Mouse (Mus musculus): ENCODE data around the gene Ctnnbip1. TPM values are rescaled to one million over a fixed set of nuclear protein-coding genes. Genes with fewer than 3 reads are reported as not detected.

The Ctnnbip1 gene
- total and polyA plus RNA-seq, 2 experiments = 4.9 to 9.7 TPM

GRCm38 (mm10) chr4:149557905-149558304 lies 39.9 kb downstream of the Ctnnbip1 start:
- no peaks in the 10 kb centered on the region for H3K27me3 ChIP-seq (ENCODE audit: control insufficient read depth, insufficient read depth, low read length)
- no peak overlapping the region for H3K27ac ChIP-seq (replicated peaks; ENCODE audit: insufficient read depth, low read depth, low read length)
- no peak for TF ChIP-seq CTCF (IDR thresholded peaks at IDR 0.05; ENCODE audit: low read depth, low read length)
- TF ChIP-seq POLR2A (IDR thresholded peaks at IDR 0.05; ENCODE audit: extremely low read depth, insufficient read depth, low read length) = no peak
- DNase-seq (ENCODE audit: extremely low read depth, low read depth, low spot score) = no peak
- H3K4me3 ChIP-seq (ENCODE audit: insufficient read depth, low read depth, low read length) = no peak overlapping the region
- no peaks in the 10 kb centered on the region for H3K79me2 ChIP-seq (ENCODE audit: control insufficient read depth, insufficient read depth, low read length)
- no peaks in the 10 kb centered on the region for H3K36me3 ChIP-seq (ENCODE audit: control insufficient read depth, insufficient read depth, low read length)
- WGBS = 87% methylated on average over 5 of the region's 5 CpGs
- no peak overlapping the region for H3K9ac ChIP-seq (ENCODE audit: low read depth, low read length)
- H3K4me1 ChIP-seq (ENCODE audit: control insufficient read depth, insufficient read depth, low read length) = no peaks in the 10 kb centered on the region

- no peaks in the 10 kb centered on the region for H3K79me2 ChIP-seq (ENCODE audit: control insufficient read depth, insufficient read depth, low read length)
- no peak overlapping the region for H3K9ac ChIP-seq (ENCODE audit: low read depth, low read length)
- 87% methylated on average over 3 of the region's 3 CpGs for WGBS
- DNase-seq (ENCODE audit: extremely low read depth, low read depth, low spot score) = no peak
- no peaks in the 10 kb centered on the region for H3K36me3 ChIP-seq (ENCODE audit: control insufficient read depth, insufficient read depth, low read length)
- H3K4me1 ChIP-seq (ENCODE audit: control insufficient read depth, insufficient read depth, low read length) = no peaks in the 10 kb centered on the region
- H3K27ac ChIP-seq (replicated peaks; ENCODE audit: insufficient read depth, low read depth, low read length) = no peak overlapping the region
- H3K27me3 ChIP-seq (ENCODE audit: control insufficient read depth, insufficient read depth, low read length) = no peaks in the 10 kb centered on the region
- no peak for TF ChIP-seq CTCF (IDR thresholded peaks at IDR 0.05; ENCODE audit: low read depth, low read length)
- TF ChIP-seq POLR2A (IDR thresholded peaks at IDR 0.05; ENCODE audit: extremely low read depth, insufficient read depth, low read length) = no peak
- H3K4me3 ChIP-seq (ENCODE audit: insufficient read depth, low read depth, low read length) = no peak overlapping the region
These were observed 40.4 kb downstream of the Ctnnbip1 start for GRCm38 (mm10) chr4:149558389-149558788.

- no peaks in the 10 kb centered on the region for H3K79me2 ChIP-seq (ENCODE audit: control insufficient read depth, insufficient read depth, low read length)
- H3K27ac ChIP-seq (replicated peaks; ENCODE audit: insufficient read depth, low read depth, low read length) = no peak overlapping the region
- H3K27me3 ChIP-seq (ENCODE audit: control insufficient read depth, insufficient read depth, low read length) = no peaks in the 10 kb centered on the region
- no peaks in the 10 kb centered on the region for H3K36me3 ChIP-seq (ENCODE audit: control insufficient read depth, insufficient read depth, low read length)
- no peaks in the 10 kb centered on the region for H3K4me1 ChIP-seq (ENCODE audit: control insufficient read depth, insufficient read depth, low read length)
- 89% methylated on average over 4 of the region's 4 CpGs for WGBS
- no peak overlapping the region for H3K4me3 ChIP-seq (ENCODE audit: insufficient read depth, low read depth, low read length)
- TF ChIP-seq POLR2A (IDR thresholded peaks at IDR 0.05; ENCODE audit: extremely low read depth, insufficient read depth, low read length) = no peak
- TF ChIP-seq CTCF (IDR thresholded peaks at IDR 0.05; ENCODE audit: low read depth, low read length) = no peak
- DNase-seq (ENCODE audit: extremely low read depth, low read depth, low spot score) = no peak
- no peak overlapping the region for H3K9ac ChIP-seq (ENCODE audit: low read depth, low read length)
These were observed 43.4 kb downstream of the Ctnnbip1 start for GRCm38 (mm10) chr4:149561392-149561791.

- Histone ChIP-seq H3K4me1 (ENCODE audit: control insufficient read depth, insufficient read depth, low read length) (no peaks in the 10 kb centered on the region), H3K79me2 (ENCODE audit: control insufficient read depth, insufficient read depth, low read length) (no peaks in the 10 kb centered on the region), H3K4me3 (ENCODE audit: insufficient read depth, low read depth, low read length) (no peak overlapping the region), H3K9ac (ENCODE audit: low read depth, low read length) (no peak overlapping the region), H3K27me3 (ENCODE audit: control insufficient read depth, insufficient read depth, low read length) (no peaks in the 10 kb centered on the region), H3K27ac (replicated peaks; ENCODE audit: insufficient read depth, low read depth, low read length) (no peak overlapping the region), H3K36me3 (ENCODE audit: control insufficient read depth, insufficient read depth, low read length) (no peaks in the 10 kb centered on the region)
- DNase-seq (ENCODE audit: extremely low read depth, low read depth, low spot score) = no peak
- 72% methylated on average over 21 of the region's 21 CpGs for WGBS
- TF ChIP-seq POLR2A (IDR thresholded peaks at IDR 0.05; ENCODE audit: extremely low read depth, insufficient read depth, low read length) (no peak), CTCF (IDR thresholded peaks at IDR 0.05; ENCODE audit: low read depth, low read length) (no peak)
These were observed 44.2 kb downstream of the Ctnnbip1 start for GRCm38 (mm10) chr4:149561986-149562904.

- H3K36me3 ChIP-seq (ENCODE audit: control insufficient read depth, insufficient read depth, low read length) = no peaks in the 10 kb centered on the region
- no peaks in the 10 kb centered on the region for H3K79me2 ChIP-seq (ENCODE audit: control insufficient read depth, insufficient read depth, low read length)
- no peaks in the 10 kb centered on the region for H3K4me1 ChIP-seq (ENCODE audit: control insufficient read depth, insufficient read depth, low read length)
- H3K27ac ChIP-seq (replicated peaks; ENCODE audit: insufficient read depth, low read depth, low read length) = no peak overlapping the region
- H3K27me3 ChIP-seq (ENCODE audit: control insufficient read depth, insufficient read depth, low read length) = no peaks in the 10 kb centered on the region
- TF ChIP-seq CTCF (IDR thresholded peaks at IDR 0.05; ENCODE audit: low read depth, low read length) = no peak
- TF ChIP-seq POLR2A (IDR thresholded peaks at IDR 0.05; ENCODE audit: extremely low read depth, insufficient read depth, low read length) = no peak
- no peak overlapping the region for H3K9ac ChIP-seq (ENCODE audit: low read depth, low read length)
- DNase-seq (ENCODE audit: extremely low read depth, low read depth, low spot score) = no peak
- WGBS = 88% methylated on average over 7 of the region's 7 CpGs
- H3K4me3 ChIP-seq (ENCODE audit: insufficient read depth, low read depth, low read length) = no peak overlapping the region
These were observed 44.9 kb downstream of the Ctnnbip1 start for GRCm38 (mm10) chr4:149562905-149563347.

GRCm38 (mm10) chr4:149563941-149564361 lies 45.9 kb downstream of the Ctnnbip1 start:
- H3K27ac ChIP-seq (replicated peaks; ENCODE audit: insufficient read depth, low read depth, low read length) = no peak overlapping the region
- H3K4me3 ChIP-seq (ENCODE audit: insufficient read depth, low read depth, low read length) = no peak overlapping the region
- no peaks in the 10 kb centered on the region for H3K36me3 ChIP-seq (ENCODE audit: control insufficient read depth, insufficient read depth, low read length)
- H3K79me2 ChIP-seq (ENCODE audit: control insufficient read depth, insufficient read depth, low read length) = no peaks in the 10 kb centered on the region
- H3K27me3 ChIP-seq (ENCODE audit: control insufficient read depth, insufficient read depth, low read length) = no peaks in the 10 kb centered on the region
- H3K4me1 ChIP-seq (ENCODE audit: control insufficient read depth, insufficient read depth, low read length) = no peaks in the 10 kb centered on the region
- TF ChIP-seq CTCF (IDR thresholded peaks at IDR 0.05; ENCODE audit: low read depth, low read length) (no peak), POLR2A (IDR thresholded peaks at IDR 0.05; ENCODE audit: extremely low read depth, insufficient read depth, low read length) (no peak)
- DNase-seq (ENCODE audit: extremely low read depth, low read depth, low spot score) = no peak
- H3K9ac ChIP-seq (ENCODE audit: low read depth, low read length) = no peak overlapping the region
- WGBS = 77% methylated on average over 10 of the region's 10 CpGs

Measured in liver, adult 2 months (tissue).